Mouse (Mus musculus): Measurements from ENCODE around the gene Angptl7. TPM values are rescaled to one million over a fixed set of nuclear protein-coding genes. Genes with fewer than 3 reads are reported as not detected.

Gene Angptl7
- 0.44 and 0.50 TPM in 2 replicates for polyA plus RNA-seq (2015; fragmentation: Nextera tagmentation; extraction: Ambion mirVana)

- no peak within 1 kb of the TSS for H3K9ac ChIP-seq
- peaks cover 22% of the 10 kb centered on the region for H3K4me1 ChIP-seq (replicated peaks)
- no peaks in the 10 kb centered on the region for H3K9me3 ChIP-seq
- ATAC-seq (ENCODE audit: low FRiP score, low read depth), result no peak
- H3K4me3 ChIP-seq, result no peak within 1 kb of the TSS
- H3K36me3 ChIP-seq, result peaks cover 32% of the 10 kb centered on the region
- H3K4me2 ChIP-seq, result no peak within 1 kb of the TSS
- 71% methylated on average over 4 of the region's 4 CpGs for WGBS
- H3K27ac ChIP-seq (replicated peaks), result no peak within 1 kb of the TSS
- no peaks in the 10 kb centered on the region for H3K27me3 ChIP-seq
Observed at GRCm38 (mm10) chr4:148500410-148500867, at the start of gene Angptl7. Gene Angptl7, minus strand, starts transcription at chr4:148500460.

- WGBS, result 84% methylated on average over 4 of the region's 4 CpGs
- no peak overlapping the region for H3K4me2 ChIP-seq
- ATAC-seq (ENCODE audit: low FRiP score, low read depth), result no peak
Observed at GRCm38 (mm10) chr4:148549106-148549505, 48.8 kb upstream of the Angptl7 start.

GRCm38 (mm10) chr4:148535876-148536275 lies 35.6 kb upstream of the Angptl7 start:
- H3K36me3 ChIP-seq, result peaks cover 95% of the 10 kb centered on the region
- WGBS, result 85% methylated on average over 3 of the region's 3 CpGs
- H3K9me3 ChIP-seq, result no peaks in the 10 kb centered on the region
- 0 out of 2 replicates have a peak, but pooled peaks cover 4% of the 10 kb centered on the region for H3K4me1 ChIP-seq (replicated peaks)
- H3K4me2 ChIP-seq, result no peak overlapping the region
- no peaks in the 10 kb centered on the region for H3K27me3 ChIP-seq
- no peak overlapping the region for H3K27ac ChIP-seq (replicated peaks)
- no peak overlapping the region for H3K4me3 ChIP-seq
- H3K9ac ChIP-seq, result no peak overlapping the region
- no peak for ATAC-seq (ENCODE audit: low FRiP score, low read depth)

More at GRCm38 (mm10) chr4:148549106-148549505, 48.8 kb upstream of the Angptl7 start:
- no peaks in the 10 kb centered on the region for H3K4me1 ChIP-seq (replicated peaks)
- H3K27me3 ChIP-seq, result no peaks in the 10 kb centered on the region
- no peak overlapping the region for H3K27ac ChIP-seq (replicated peaks)
- H3K36me3 ChIP-seq, result peaks cover 93% of the 10 kb centered on the region
- no peaks in the 10 kb centered on the region for H3K9me3 ChIP-seq
- H3K9ac ChIP-seq, result no peak overlapping the region
- no peak overlapping the region for H3K4me3 ChIP-seq

GRCm38 (mm10) chr4:148533613-148534328 lies 33.5 kb upstream of the Angptl7 start:
- H3K4me3 ChIP-seq, result no peak overlapping the region
- H3K4me2 ChIP-seq, result no peak overlapping the region
- H3K9ac ChIP-seq, result no peak overlapping the region
- H3K9me3 ChIP-seq, result no peaks in the 10 kb centered on the region
- 78% methylated on average over 12 of the region's 12 CpGs for WGBS
- H3K27ac ChIP-seq (replicated peaks), result peak overlapping the region; percentile 22; the same call in 1 of the 2 replicates
- ATAC-seq (ENCODE audit: low FRiP score, low read depth), result peak; percentile 83
- H3K4me1 ChIP-seq (replicated peaks), result 0 out of 2 replicates have a peak, but pooled peaks cover 4% of the 10 kb centered on the region
- H3K27me3 ChIP-seq, result no peaks in the 10 kb centered on the region
- peaks cover 90% of the 10 kb centered on the region for H3K36me3 ChIP-seq

- no peak for ATAC-seq (ENCODE audit: low FRiP score, low read depth)
- Histone ChIP-seq H3K27me3 (no peaks in the 10 kb centered on the region), H3K4me1 (replicated peaks) (0 out of 2 replicates have a peak, but pooled peaks cover 4% of the 10 kb centered on the region), H3K9me3 (no peaks in the 10 kb centered on the region), H3K4me3 (no peak overlapping the region), H3K27ac (replicated peaks) (no peak overlapping the region), H3K36me3 (peaks cover 85% of the 10 kb centered on the region), H3K9ac (no peak overlapping the region), H3K4me2 (no peak overlapping the region)
- 90% methylated on average over 3 of the region's 3 CpGs for WGBS
Observed at GRCm38 (mm10) chr4:148532516-148532915, 32.3 kb upstream of the Angptl7 start.

GRCm38 (mm10) chr4:148531341-148531740 lies 31.1 kb upstream of the Angptl7 start:
- no peak for ATAC-seq (ENCODE audit: low FRiP score, low read depth)
- H3K9ac ChIP-seq, result no peak overlapping the region
- H3K4me1 ChIP-seq (replicated peaks), result 0 out of 2 replicates have a peak, but pooled peaks cover 4% of the 10 kb centered on the region
- H3K27me3 ChIP-seq, result no peaks in the 10 kb centered on the region
- peaks cover 86% of the 10 kb centered on the region for H3K36me3 ChIP-seq
- no peak overlapping the region for H3K4me3 ChIP-seq
- no peak overlapping the region for H3K27ac ChIP-seq (replicated peaks)
- H3K9me3 ChIP-seq, result no peaks in the 10 kb centered on the region
- WGBS, result 58% methylated on average over 4 of the region's 4 CpGs
- no peak overlapping the region for H3K4me2 ChIP-seq

- Histone ChIP-seq H3K36me3 (peaks cover 90% of the 10 kb centered on the region), H3K27me3 (no peaks in the 10 kb centered on the region), H3K9me3 (no peaks in the 10 kb centered on the region), H3K4me2 (no peak overlapping the region), H3K9ac (no peak overlapping the region), H3K4me3 (no peak overlapping the region), H3K27ac (replicated peaks) (no peak overlapping the region), H3K4me1 (replicated peaks) (0 out of 2 replicates have a peak, but pooled peaks cover 4% of the 10 kb centered on the region)
- WGBS, result 91% methylated on average over 6 of the region's 6 CpGs
- no peak for ATAC-seq (ENCODE audit: low FRiP score, low read depth)
Observed at GRCm38 (mm10) chr4:148530778-148531177, 30.5 kb upstream of the Angptl7 start.

- Histone ChIP-seq H3K9me3 (no peaks in the 10 kb centered on the region), H3K27ac (replicated peaks) (no peak overlapping the region), H3K4me1 (replicated peaks) (0 out of 2 replicates have a peak, but pooled peaks cover 4% of the 10 kb centered on the region), H3K36me3 (peaks cover 90% of the 10 kb centered on the region), H3K4me3 (no peak overlapping the region), H3K9ac (no peak overlapping the region), H3K27me3 (no peaks in the 10 kb centered on the region), H3K4me2 (no peak overlapping the region)
- 96% methylated on average over 5 of the region's 5 CpGs for WGBS
- ATAC-seq (ENCODE audit: low FRiP score, low read depth), result no peak
Observed at GRCm38 (mm10) chr4:148530351-148530750, 30.1 kb upstream of the Angptl7 start.

- Histone ChIP-seq H3K9me3 (no peaks in the 10 kb centered on the region), H3K9ac (no peak overlapping the region), H3K4me3 (no peak overlapping the region), H3K4me2 (no peak overlapping the region), H3K36me3 (peaks cover 74% of the 10 kb centered on the region), H3K4me1 (replicated peaks) (no peaks in the 10 kb centered on the region), H3K27me3 (no peaks in the 10 kb centered on the region), H3K27ac (replicated peaks) (no peak overlapping the region)
- WGBS, result 89% methylated on average over 10 of the region's 10 CpGs
- ATAC-seq (ENCODE audit: low FRiP score, low read depth), result no peak
Observed at GRCm38 (mm10) chr4:148527158-148527910, 27.1 kb upstream of the Angptl7 start.

GRCm38 (mm10) chr4:148523538-148523937 lies 23.3 kb upstream of the Angptl7 start:
- peaks cover 3% of the 10 kb centered on the region; the same call in 1 of the 2 replicates for H3K4me1 ChIP-seq (replicated peaks)
- peak overlapping the region; percentile 63 for H3K27ac ChIP-seq (replicated peaks)
- peaks cover 64% of the 10 kb centered on the region for H3K36me3 ChIP-seq
- H3K4me3 ChIP-seq, result no peak overlapping the region
- no peak overlapping the region for H3K4me2 ChIP-seq
- H3K9me3 ChIP-seq, result no peaks in the 10 kb centered on the region
- H3K27me3 ChIP-seq, result no peaks in the 10 kb centered on the region
- WGBS, result 77% methylated on average over 7 of the region's 7 CpGs
- H3K9ac ChIP-seq, result no peak overlapping the region
- no peak for ATAC-seq (ENCODE audit: low FRiP score, low read depth)

- 22% methylated on average over 5 of the region's 5 CpGs for WGBS
Observed at GRCm38 (mm10) chr4:148518235-148518795, 18.1 kb upstream of the Angptl7 start.

More at GRCm38 (mm10) chr4:148518235-148518795, 18.1 kb upstream of the Angptl7 start:
- Histone ChIP-seq H3K27ac (replicated peaks) (peak overlapping the region; percentile 49; the same call in 1 of the 2 replicates), H3K4me3 (no peak overlapping the region), H3K27me3 (no peaks in the 10 kb centered on the region), H3K4me2 (no peak overlapping the region), H3K9ac (no peak overlapping the region), H3K36me3 (peaks cover 57% of the 10 kb centered on the region), H3K9me3 (no peaks in the 10 kb centered on the region), H3K4me1 (replicated peaks) (peaks cover 15% of the 10 kb centered on the region)
- peak; percentile 57 for ATAC-seq (ENCODE audit: low FRiP score, low read depth)

Measured in hindbrain, embryonic 15.5 days (tissue).